Mouse (Mus musculus) ovary, adult 10 weeks (tissue): ENCODE data around the gene Wfdc5. TPM values are rescaled to one million over a fixed set of nuclear protein-coding genes. Genes with fewer than 3 reads are reported as not detected.

ENCODE experiments used
- polyA plus RNA-seq: library from polyadenylated mRNA; stranded (reverse); fragments of 350-450 nt; fragmentation: Illumina TruSeq; extraction: RNeasy Lipid Tissue Mini Kit (QIAGEN cat#74804); gene quantifications from one replicate; pipeline ENCODE4 v1.2.3, GENCODE M21; 2014

Gene Wfdc5
- not detected for polyA plus RNA-seq

DNA sequence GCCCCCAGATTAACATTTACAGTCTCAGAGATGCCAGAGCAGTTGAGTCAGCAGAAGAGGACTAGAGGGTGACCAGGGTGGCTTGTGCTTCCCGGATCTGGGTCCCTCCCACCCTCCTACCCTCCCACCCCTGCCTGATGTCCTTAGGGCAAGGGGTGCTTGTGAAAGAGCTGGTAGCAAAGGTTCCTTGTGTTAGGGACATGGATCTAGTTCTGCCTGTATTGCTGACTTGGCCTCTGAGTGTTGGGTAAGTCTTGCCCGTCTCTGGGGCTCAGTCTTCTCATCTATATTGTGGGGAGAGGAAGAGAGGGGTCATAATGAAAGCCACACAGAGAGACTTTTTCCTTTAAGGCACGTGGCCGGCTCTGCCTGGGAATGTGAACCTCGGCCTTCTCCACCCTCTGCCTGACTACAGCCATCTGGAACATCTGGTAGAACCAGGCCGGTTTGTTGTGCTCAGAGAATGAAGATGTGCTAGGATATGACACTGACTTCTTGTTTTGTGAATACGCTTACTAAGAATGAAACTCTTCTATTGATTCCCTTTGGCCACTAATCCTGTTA, at the start of gene Wfdc5:
TSS of gene Wfdc5 (minus strand) at position 51 of the 564 bp plus-strand sequence.

DNA sequence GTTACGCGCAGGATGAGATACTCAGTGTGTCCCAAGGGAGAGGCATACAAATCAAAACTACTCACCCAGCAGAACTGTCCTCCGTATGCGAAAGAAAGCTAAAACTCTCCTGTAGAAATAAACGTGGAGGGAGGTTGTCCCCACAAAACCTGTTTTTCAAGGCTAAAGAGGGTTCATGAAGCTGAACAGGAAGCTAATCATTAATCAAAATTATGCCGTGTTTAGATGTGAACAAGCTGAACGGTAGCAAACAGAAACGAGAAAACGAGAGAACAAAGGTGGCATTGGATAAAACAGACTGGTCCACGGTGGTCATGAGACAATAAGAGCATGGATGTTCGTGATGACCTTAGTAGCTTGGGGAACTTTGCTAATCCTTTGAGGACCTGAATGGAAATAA, 39.0 kb upstream of the Wfdc5 start, which contains the start of gene Wfdc15b:
TSS of gene Wfdc15b (minus strand) at position 139 of the 400 bp plus-strand sequence.

DNA sequence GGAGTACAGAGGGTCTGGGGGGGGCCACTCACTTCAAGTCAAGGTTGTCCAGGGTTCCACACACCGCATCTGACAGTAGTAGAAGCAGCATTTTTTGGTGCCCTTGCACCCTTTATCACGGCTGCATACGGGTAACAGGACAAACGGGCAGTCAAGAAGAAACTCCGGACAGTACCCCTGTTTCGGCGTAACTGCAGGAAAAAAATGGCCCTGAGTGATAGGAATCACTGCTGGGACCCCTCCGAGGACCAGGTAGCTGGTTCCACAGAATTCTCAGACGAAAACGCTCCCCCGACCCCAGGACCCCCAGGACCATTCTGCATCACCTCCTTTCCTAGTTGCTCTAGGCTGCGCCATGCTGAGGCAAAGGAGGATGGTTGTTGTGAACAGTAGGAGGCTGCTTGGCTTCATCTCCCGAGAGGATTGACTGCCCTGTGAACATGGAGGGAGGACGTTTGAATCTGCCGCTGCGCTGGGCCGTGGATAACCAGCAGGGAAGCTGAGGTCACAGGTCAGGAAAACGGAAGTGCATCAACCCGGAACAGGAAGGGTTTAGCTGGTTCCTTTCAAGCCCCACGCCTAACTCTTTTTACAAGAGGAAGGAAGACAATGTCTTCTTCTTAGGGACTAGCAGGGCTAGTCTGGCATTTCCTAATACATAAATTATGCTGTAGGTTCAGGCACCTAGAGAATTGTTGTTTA, 17.2 kb upstream of the Wfdc5 start, which contains the start of gene Wfdc15a:
TSS of gene Wfdc15a (minus strand) at position 505 of the 702 bp plus-strand sequence.

DNA sequence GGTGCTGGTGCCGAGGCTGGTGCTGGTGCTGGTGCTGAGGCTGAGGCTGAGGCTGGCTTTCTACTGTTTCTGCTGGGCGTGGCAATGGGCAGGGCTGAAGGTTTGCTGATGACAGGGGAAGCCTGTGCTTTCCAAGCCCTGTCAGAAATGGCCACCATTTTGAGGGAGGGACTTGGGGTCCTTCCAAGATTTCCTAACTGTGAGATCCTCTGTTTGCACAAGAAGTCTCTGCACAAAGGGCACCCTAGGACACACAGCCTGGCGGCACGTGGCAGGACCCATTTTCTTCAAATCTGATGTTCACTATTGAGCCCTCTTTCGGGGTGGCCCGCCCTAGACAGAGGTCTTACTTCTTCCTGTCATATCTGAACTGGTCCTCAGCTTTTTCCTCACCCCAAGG, 8.0 kb upstream of the Wfdc5 start, which contains the start of gene Wfdc12:
TSS of gene Wfdc12 (minus strand) at position 33 of the 400 bp plus-strand sequence.

DNA sequence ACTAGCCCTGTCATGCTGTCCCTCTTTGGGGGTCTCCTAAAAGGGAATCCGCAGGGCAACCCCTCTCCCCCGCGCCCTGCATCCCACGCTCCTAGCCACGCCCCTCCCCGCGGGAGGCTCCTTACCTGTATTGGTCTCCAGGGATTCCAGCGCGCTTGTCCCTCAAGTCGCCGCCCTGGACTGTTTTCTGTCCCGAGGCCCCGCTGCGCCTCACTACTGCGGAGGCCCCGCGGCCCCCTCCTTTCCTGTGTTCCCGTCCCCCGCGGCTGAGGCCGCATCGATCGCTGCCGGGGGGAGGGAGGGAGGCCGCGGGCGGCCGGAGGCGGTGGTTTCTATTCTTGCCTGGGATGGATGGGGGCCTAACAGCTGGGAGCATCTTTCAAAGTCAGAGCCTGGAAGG, 11.6 kb downstream of the Wfdc5 start, which contains the start of gene Kcns1:
TSS of gene Kcns1 (minus strand) at position 212 of the 400 bp plus-strand sequence.

Other genes with a start within 250 kb of the Wfdc5 start
- gene Ywhab, start 187.8 kb downstream of the Wfdc5 start, polyA plus RNA-seq = 304 TPM
- gene Pabpc1l, start 157.3 kb downstream of the Wfdc5 start, polyA plus RNA-seq = 1.0 TPM
- 104 TPM for gene Stk4, start 112.4 kb downstream of the Wfdc5 start, polyA plus RNA-seq
- 10.4 TPM for gene Tomm34, start 111.6 kb downstream of the Wfdc5 start, polyA plus RNA-seq
- not detected for gene Kcns1, start 11.6 kb downstream of the Wfdc5 start, polyA plus RNA-seq
- gene Wfdc12, start 7.9 kb upstream of the Wfdc5 start, polyA plus RNA-seq = not detected
- not detected for gene Wfdc15a, start 17.4 kb upstream of the Wfdc5 start, polyA plus RNA-seq
- gene Wfdc15b, start 38.9 kb upstream of the Wfdc5 start, polyA plus RNA-seq = 1.3 TPM
- gene Svs2, start 55.7 kb upstream of the Wfdc5 start, polyA plus RNA-seq = not detected
- not detected for gene Svs3b, start 73.9 kb upstream of the Wfdc5 start, polyA plus RNA-seq
- gene Svs4, start 95.7 kb upstream of the Wfdc5 start, polyA plus RNA-seq = not detected
- gene Svs3a, start 106.5 kb upstream of the Wfdc5 start, polyA plus RNA-seq = not detected
- not detected for gene Svs6, start 134.0 kb upstream of the Wfdc5 start, polyA plus RNA-seq
- gene Svs5, start 150.0 kb upstream of the Wfdc5 start, polyA plus RNA-seq = 0.91 TPM
- gene Slpi, start 206.4 kb upstream of the Wfdc5 start, polyA plus RNA-seq = not detected
- gene Rbpjl, start 220.4 kb upstream of the Wfdc5 start, polyA plus RNA-seq = not detected
- not detected for gene Matn4, start 222.4 kb upstream of the Wfdc5 start, polyA plus RNA-seq